Mouse (Mus musculus): ENCODE measurements around the gene Nup155. TPM values are rescaled to one million over a fixed set of nuclear protein-coding genes. Genes with fewer than 3 reads are reported as not detected.
"Not testable (repeated sequence)": the region's sequence is repeated elsewhere in the genome, so short reads cannot be mapped to it uniquely, and the experiment has no call there.

The Nup155 gene
- total RNA-seq (2022): 10 to 100 TPM in 3 of 4 experiments, 1 to 10 TPM in 1; 9.5 to 11.4 (median 10.4) TPM

DNA sequence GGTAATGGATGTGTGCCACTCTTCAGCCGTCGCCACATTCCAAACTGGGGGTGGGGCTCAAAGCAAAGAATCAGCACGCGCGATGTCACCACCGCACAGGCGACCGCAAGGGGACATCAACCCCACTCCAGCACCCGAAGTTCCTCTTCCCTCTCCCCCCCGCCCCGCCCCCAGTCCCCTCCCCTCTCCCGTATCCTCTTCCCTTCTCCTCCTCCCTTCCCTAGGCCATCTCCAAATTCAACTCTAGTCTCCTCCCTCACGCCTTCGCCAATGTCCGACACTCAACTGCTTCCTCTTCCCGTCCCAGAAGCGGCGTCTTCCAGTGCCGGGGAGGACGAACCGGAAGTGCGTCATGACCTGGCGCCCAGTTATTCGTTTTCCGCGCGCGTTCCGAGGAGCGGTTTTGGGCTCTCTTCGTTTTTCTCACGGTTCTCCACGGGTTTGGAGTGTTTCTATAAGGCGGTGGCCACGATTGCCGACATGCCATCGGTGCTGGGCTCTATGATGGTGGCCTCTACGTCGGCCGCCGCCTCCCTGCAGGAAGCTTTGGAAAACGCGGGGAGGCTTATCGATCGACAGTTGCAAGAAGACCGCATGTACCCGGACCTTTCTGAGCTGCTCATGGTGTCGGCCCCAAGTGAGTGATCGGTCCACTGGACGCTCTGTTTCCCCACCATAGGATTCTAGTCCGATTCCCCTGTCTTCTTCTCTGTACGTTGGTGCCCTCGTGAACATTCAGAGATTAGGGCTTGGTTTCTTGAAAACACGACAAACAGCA, at the start of gene Nup155:
Nup155 (plus strand) TSS at position 308 of the 778 bp plus-strand sequence.
- peak; percentile 93 for DNase-seq (ENCODE audit: low spot score)

DNA sequence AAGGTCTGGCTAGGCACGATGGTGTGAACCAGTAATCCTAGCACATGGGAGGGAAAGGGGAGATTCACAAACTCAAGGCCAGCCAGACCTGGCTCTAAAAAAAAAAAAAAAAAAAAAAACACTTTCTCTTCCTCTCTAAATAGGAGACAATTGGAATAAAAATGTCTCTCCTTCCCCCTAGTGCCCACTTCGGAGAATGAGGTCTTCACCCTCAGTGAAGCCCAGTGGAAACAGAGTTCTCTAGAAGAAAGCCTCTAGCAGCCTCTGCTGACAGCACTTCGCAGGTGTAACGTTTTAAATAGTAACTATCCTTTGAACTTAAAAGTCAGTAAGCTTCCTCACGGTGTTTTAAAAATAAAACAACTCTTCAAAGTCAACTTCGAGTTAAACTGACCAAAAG, 43.9 kb upstream of the Nup155 start:
- no peak for DNase-seq (ENCODE audit: low spot score)

DNA sequence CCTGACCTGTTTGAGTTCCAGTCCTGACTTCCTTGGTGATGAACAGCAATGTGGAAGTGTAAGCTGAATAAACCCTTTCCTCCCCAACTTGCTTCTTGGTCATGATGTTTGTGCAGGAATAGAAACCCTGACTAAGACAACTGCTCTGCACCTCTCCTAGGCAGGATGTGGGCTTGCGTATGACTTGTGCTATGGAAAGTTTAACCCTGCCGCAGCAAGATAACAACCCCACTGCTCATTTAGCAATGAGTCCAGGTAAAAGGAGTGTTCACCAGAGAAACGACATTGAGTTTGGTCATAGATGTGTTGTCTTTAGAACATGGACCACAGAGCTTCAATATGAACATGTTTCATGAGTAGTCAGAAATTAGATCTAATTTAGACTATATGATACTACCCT, 35.9 kb upstream of the Nup155 start:
- not testable (repeated sequence) for DNase-seq (ENCODE audit: low spot score)

DNA sequence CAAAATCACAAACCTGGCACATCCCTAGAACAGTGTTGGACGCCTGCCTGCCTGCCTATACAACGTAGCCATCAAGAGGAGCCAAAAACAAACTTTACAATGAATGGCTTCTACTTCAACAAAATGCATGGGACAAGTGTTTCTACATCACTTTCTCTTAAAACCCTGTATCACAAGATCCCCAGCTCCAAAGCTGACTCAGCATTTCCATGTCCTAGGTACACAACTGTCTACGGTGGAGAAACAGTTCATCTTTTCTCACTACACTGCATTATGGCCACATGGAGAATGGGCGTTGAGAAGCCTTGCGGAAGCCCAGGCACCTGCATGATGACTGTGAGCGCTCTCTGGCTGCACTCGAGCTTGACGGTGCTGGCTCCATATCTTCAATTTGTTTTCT, 26.9 kb upstream of the Nup155 start:
- no peak for DNase-seq (ENCODE audit: low spot score)

DNA sequence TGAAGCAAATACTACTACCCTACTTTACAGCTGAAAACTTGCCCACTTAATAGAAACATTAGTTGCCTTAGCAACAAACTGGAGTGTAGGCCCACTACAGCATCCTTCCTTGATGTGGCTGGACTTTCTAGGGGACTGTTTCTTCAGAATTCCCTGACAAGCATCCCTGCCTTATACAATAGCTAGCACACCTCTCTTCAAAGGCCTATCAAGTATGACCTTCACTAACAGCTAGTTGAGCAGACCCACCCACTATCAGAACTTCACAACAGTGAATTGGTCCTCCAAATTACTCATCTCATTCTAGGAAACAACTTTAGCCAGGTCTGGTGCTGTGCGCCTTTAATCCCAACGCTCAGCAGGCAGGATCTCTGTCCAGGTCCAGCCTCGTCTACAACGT, 21.8 kb upstream of the Nup155 start:
- no peak for DNase-seq (ENCODE audit: low spot score)

DNA sequence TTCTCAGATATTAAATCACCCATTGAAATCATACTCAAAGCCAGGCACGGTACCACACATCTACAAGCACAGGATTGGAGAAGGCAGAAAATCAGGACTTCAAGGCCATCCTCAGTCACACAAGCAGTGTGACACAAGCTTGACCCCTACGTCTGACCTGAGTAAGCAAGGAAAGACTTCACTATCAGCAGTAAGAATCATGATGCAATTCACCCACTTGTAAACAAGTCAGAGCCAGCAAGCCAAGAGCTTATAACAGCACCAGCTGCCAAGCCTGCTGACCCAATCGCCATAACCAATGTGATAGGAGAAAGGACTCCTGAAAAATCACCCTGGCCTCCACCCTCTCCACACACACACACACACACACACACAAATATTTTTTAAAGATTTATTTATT, 20.4 kb upstream of the Nup155 start:
- no peak for DNase-seq (ENCODE audit: low spot score)

DNA sequence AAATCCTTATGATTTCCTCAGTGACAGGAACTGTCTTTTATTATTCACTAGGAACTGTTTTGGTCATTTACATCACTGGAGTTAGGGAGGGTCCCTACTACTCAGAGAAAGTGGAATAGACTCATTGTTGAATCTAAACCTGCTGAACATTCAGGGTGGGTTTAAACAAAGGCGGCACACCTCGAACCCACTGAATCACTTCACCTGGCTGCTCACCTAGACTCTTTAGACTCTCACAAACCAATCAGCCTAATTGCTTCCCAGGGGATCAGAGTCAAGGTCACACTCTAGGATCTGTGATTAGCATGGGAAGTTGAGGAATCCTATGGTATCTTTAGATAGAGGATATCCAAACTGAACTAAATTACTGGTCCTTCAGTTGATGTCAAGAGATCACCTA, 18.4 kb upstream of the Nup155 start:
- no peak for DNase-seq (ENCODE audit: low spot score)

DNA sequence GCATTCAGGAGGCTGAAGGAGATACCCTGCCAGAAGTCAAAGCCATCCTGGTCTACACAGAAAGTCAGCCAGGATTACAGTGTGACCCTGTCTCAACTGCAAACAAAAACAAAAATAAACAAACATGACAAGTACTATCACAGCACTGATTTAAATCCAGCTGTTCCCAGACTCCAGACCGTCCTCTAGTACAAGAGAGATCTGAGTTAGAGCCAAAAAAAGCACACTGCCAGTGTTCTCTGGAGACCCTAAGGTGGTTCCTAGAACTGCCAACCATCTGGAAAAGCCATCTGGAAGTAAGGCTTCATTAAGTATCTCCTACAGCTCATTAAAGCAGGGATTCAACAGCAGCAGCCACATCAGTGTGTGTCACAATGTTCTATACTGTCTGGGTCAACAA, 16.4 kb upstream of the Nup155 start:
- not testable (repeated sequence) for DNase-seq (ENCODE audit: low spot score)

DNA sequence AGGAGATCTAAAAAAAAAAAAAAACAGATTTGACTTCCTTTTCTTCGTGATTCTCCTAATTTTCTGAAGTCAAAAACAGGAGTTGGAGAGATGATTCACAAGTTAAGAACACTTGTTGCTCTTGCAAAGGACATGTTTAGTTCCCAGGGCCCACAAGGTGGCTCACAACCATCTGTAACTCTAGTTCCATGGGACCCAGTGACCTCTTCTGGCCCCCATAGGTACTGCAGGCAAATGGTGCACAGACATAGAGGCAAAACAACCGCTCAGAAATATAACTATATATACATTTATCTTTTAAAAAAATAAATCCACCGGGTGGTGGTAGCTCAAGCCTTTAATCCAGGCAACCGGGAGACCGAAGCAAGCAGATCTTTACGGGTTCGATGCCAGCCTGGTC, 11.2 kb upstream of the Nup155 start:
- peak; percentile 45 for DNase-seq (ENCODE audit: low spot score)

DNA sequence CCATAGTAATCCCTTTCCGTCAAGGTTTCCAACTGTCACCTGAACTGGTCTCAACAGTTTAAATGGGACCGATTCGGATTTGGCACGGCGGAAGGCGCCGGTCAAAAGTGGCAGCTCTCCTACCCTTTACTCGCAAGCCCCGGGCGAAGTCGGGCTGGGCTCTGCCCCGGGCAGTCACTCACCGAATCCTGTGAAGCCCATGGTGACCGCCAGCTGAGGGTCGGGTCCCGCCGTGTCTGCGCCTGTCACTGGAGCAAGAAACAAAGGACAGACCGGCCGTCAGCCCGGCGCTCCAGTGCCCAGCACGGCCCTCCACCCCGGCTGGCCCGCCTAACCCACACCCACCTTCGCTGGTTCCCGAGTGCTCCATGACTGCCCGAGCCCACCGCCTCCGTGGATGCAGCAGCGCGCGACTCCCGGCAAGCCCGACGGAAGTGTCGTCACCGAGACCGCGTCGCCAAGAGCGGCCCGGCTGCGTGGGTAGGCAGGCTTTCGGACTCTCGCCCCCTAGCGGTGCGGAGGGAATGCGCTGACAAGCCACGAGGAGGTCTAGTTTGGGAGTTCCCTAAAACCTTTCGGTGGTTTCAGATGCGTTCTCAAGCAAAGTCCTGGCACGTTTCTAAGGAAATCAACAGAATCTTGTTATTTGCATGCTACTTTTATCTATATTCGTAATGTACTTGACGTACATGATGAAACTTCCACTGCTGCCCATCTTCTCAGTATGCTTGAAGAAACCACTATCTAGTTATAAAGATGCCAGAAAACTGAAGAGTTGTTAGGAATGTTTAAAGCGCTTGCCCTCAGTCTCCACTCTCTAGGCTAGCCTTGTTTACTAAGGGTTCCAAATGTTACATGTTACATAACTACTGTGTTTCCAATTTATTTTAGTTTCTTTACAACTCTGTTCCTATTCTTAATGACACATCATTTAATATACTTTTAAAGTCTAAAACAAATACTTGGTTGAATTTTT, 10.0 kb upstream of the Nup155 start, which contains the start of gene Wdr70:
Wdr70 (minus strand) TSS at position 436 of the 976 bp plus-strand sequence.
- peak; percentile 96 for DNase-seq (ENCODE audit: low spot score)

DNA sequence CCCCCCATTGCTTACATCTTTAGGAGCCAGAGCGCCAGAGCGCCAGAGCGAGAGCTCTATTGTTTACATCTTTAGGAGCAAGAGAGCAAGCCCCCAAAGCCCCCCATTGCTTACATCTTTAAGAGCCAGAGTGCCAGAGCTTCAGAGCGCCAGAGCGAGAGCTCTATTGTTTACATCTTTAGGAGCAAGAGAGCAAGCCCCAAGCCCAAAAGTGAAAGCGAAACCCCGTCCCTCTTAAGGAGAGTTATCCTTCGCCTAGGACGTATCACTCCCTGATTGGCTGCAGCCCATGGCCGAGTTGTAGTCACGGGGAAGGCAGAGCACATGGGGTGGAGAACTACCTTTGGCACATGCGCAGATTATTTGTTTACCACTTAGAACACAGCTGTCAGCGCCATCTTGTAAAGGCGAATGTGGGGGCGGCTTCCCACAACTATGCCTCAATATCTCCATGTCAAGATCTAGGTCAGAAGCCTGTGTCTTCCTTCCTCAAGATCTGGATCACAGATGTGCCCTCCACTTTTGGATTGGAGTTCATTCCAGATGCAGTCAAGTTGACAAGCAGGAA, 7.0 kb upstream of the Nup155 start:
- not testable (repeated sequence) for DNase-seq (ENCODE audit: low spot score)

DNA sequence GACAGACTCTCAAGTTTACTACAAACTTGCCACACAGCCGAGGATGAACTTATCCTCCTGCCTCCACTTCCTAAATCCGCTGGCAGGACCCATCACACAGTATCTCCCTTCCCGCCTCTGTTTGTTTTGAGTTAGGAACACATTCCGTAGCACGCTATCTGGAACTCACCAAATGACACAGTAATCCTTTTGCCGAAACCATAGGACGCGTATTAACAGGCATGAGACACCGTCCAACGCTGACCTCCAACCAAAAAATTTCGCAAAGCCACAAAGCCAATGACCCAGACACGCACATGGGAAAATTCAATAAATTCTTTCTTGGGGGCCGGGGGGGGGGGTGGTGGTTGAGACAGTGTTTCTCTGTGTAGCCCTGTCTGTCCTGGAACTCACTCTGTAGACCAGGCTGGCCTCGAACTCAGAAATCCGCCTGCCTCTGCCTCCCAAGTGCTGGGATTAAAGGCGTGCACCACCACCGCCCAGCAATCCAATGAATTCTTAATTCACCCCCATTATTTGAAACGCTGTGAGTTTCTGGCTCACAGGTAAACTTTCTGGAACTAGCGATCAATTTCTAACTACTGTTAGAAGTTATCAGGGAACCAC, 610 bp upstream of the Nup155 start:
- DNase-seq (ENCODE audit: low spot score): no peak

DNA sequence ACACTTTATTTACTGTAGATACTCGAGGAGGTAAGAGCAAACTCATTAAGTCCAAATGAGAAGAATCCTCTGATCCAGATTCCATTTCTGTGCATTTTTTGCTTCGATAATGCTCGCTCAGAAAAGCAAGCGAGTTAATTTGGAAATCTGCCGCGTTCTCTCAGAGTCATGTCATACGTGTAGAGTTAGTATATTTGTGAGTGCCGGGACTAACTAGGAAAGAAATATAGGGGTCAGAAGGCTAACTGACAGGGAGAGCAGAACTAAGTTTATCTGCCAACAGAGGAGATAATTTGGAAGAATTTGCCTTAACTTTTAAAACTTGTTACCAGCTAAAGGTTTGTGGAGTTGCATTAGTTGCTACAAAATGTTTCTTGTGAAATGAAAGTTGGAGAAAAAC, 709 bp downstream of the Nup155 start:
- no peak for DNase-seq (ENCODE audit: low spot score)

DNA sequence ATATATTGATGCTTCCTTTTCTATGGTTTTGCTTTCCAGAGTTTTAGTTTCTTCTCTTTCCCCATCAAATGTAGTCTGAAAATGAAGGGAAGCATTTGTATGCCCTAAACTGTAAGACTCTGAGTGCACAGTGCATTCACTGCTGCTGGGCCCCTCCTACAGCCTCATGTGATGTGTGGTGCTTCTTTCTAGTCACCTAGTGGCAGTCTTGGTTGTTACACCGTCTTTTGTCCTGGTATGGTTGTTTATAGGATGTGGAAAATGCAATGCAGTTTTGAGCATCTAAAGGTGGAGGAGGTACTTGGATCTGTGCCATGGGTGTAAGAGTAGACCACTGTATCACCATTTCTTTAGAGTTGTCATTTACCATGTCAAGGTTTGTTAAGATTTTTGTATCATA, 20.2 kb downstream of the Nup155 start:
- no peak for DNase-seq (ENCODE audit: low spot score)

DNA sequence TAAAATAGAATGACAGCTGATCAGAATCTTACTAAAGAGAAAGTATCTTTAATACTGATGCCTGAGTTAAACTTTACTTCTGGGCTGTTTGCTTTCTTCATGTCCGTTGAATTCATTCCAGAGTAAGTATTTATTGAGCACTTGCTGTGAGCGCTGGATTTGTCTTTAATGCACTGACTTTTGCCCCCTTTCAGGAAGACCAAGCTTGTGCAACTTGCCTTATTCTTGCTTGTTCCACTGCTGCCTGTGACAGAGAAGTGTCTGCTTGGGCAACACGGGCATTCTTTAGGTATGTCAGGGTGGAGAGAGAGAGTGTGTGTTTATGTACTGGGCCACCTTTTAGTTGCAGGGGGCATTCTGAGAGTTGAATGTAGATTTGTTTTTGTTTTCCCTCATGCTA, 22.2 kb downstream of the Nup155 start:
- no peak for DNase-seq (ENCODE audit: low spot score)

DNA sequence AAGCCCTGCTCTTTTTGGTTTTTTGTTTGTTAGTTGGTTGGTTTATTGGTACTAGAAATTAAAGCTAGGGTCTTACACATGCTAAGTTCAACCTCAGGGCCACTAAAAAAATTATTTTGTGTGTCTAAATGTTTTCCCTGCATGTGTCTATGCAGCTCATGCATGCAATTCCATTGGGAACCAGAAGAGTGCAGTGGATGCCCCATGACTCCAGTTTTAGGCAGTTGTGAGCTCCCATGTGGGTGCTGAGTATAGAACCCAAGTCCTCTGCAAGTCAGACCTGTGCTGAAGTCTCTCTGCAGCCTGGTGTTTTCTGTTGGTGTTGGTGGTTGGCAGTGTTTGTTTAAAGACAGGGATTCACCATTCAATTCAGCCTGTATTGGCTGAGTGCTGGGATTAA, 22.7 kb downstream of the Nup155 start:
- DNase-seq (ENCODE audit: low spot score): no peak

DNA sequence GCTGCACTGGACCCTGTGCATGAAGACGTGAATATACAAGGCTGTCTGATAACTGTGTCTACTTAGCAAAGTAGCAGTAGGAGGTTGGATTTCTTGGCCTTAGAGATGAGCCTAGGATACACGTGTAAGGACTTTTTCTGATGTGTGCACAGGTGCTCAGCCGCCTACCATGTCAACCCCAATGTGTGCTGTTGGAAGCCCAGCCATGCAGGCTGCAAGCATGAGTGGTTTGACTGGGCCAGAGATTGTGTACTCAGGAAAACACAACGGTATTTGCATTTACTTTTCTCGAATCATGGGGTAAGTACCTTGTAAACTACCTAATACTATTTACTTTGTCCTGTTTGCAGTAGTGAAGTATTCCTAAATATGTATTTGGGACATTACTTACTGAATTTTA, 26.5 kb downstream of the Nup155 start:
- no peak for DNase-seq (ENCODE audit: low spot score)

DNA sequence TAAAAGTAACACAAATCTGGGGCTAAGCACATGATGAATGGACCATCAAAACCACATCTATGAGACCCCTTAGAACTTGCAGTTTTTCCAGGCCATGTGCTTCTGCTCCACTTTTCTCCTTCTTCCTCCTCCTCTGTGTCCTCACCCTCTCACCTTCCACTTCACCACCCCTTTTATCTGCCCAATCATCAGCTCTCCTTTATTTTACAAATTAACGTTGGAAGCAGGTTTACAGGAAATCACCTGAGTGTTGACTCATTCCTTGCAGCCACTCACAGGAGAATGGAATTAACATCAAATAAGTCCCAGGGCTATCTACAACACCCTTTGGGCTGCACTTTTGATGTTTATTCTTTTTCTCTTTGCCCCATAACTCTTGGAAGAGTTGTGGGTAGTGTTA, 52.8 kb downstream of the Nup155 start:
- no peak for DNase-seq (ENCODE audit: low spot score)

DNA sequence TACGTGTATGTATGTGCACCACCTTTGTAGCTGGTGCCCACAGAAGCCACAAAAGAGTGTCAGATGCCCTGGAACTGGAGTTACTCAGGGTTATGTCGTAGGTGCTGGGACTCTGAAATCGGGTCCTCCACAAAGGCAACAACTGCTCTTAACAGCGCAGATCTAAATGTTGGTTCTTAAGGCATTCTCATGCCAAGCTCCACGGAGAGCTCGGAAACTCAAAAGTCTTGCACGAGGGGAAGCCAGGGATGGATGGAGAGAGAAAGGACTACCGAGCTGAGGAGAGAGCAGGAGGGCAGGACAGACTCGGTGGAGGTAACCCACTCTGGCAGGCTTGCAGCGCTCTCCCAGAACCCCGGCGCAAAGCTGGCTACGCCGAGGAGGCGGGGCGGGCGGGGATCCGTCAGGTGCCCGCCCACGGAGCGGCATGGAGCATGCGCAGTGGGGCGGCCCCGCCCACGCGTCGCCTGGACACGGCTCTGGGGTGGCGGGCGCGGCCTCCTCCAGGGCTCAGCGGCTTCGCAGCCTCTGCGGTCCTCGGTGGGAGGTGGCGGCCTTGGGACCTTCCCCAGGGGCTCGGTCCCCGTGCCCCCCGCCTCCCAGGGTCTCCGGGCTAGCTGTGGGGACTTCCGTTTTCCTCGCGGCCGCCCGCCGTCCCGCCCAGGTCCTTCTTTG, 59.7 kb downstream of the Nup155 start, which contains the start of gene Cplane1:
Cplane1 (plus strand) TSS at position 516 of the 675 bp plus-strand sequence.
- DNase-seq (ENCODE audit: low spot score): peak; percentile 87

DNA sequence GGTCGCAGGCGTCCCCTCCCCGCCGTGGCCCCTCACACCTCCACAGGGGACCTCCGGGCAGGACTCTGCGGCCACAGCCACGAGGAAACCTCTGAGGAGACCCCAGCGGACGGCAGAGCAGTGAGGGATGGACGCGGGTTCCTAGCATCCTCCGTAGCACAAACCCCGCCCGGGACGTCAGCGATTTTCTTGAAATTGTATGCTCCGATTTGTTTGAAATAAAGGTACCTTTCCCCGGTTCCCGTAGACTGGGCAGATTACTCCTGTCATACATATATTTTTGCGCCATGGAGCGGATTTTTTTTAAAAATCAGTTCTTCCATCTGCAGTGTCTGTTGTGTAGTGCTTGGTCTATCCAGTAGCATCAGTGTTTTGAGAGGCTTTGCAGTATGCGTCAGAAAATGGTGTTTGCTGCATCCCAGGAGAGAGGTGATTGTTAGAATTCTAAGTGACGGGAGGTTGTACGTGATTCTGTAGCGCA, 60.2 kb downstream of the Nup155 start:
- no peak for DNase-seq (ENCODE audit: low spot score)

DNA sequence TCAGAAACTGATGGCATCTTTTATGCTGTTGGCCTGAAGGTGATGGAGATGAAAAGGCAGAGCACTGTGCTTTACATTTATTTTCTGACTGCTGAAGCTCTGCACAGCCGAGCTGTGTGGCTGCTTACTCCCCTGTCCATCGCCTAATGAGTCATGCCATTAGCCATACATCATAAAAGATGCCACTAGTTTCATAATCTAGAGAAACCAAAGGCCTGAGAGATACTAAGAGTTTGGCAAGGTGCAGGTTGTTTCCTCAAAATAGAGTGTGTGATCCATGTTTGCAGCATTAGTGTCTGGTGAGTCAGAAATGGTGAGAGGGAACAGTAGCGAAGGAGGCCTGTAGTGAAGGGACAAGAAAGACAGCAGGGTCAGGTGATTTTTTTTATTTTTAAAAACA, 80.5 kb downstream of the Nup155 start:
- DNase-seq (ENCODE audit: low spot score): no peak

Data from heart, adult 8-10 months (tissue).